Mouse (Mus musculus): ENCODE data around the gene Unc93a2.
"Not testable (repeated sequence)": the region's sequence is repeated elsewhere in the genome, so short reads cannot be mapped to it uniquely, and the experiment has no call there.

Unc93a2 gene

GRCm38 (mm10) chr17:7371879-7372278 is 13.4 kb downstream of the Unc93a2 start, which contains the start of gene Gm49630:
Gene Gm49630, minus strand, starts transcription at chr17:7371979.
- DNase-seq (ENCODE audit: low spot score): not testable (repeated sequence)

DNA sequence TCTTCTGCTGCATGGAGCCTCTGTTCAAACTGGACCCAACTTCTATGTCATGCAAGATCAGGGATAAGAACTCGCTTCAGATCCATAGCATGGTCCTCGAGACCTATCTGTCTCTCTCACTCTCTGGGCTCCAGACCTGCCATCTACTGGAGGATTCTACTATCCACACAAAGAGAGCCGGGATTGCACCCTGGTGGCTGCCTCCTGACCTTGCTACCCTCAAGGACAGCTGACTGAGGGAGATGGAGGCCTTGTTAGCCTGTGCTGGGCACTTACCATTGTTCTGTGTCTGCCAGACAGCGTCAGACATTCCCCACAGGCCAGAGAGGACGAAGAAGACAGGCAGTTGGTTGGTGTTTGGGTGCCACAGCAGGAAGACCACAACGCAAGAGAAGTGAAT is 15.9 kb downstream of the Unc93a2 start:
- DNase-seq (ENCODE audit: low spot score): not testable (repeated sequence)

GRCm38 (mm10) chr17:7366676-7367374 is 18.4 kb downstream of the Unc93a2 start:
- DNase-seq (ENCODE audit: low spot score): not testable (repeated sequence)

DNA sequence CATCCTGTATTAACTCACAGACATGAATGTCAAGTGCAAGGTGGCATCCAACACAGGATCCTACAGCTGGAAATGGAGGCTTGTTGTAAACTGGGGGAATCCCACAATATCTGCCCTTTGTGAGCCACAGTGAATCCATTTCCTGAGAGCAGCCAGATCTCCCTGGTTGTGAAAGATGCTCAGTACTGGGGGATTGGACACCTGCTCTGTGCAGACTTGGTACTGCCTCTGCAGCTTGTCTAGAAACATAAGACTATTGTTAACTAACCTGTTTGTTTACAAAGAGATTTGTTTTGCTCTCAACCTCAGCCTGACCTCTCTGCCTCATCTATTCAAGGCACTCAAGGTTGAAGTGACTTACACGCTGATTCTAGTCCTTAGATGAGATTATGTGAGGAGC is 19.0 kb downstream of the Unc93a2 start:
- DNase-seq (ENCODE audit: low spot score): not testable (repeated sequence)

DNA sequence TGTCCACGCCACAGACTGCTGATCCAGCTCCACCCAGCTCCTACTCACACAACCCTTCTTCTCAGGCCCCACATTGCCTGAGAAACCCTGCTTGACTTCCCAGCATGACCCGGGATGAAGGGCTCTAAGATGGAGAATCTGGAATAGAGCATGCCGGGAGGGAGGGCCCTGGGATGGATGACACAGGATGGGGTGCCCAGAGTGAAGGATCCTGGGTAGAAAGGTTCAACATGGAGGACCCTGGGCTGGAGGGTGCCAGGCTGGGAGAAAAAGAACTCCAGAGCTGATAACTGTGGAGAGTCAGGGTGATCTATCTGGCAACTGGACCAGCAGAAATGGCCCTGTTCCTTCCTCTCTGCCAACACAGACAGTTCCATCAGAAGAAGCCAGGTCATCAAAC is 19.6 kb downstream of the Unc93a2 start:
- not testable (repeated sequence) for DNase-seq (ENCODE audit: low spot score)

GRCm38 (mm10) chr17:7360749-7361465 is 24.4 kb downstream of the Unc93a2 start:
- DNase-seq (ENCODE audit: low spot score): not testable (repeated sequence)

DNA sequence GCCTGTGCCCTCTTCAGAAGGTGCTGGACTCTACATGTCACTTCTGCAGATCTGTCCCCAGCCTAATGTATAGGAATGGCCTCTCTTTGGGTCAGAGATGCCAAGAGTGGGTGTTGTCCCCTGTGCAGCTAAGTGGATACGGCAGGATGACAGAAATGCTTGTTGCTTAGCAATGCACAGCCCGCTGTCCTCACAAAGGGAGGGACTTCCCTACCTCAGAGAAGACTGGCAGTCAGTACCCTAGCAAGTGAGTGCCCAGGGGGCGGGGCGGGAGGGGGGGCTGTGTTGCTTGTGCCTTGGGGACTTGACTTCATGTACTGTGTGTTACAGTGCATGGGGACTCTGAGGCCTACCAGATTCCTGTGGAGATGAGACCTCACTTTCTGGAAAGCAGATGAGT is 25.5 kb downstream of the Unc93a2 start:
- not testable (repeated sequence) for DNase-seq (ENCODE audit: low spot score)

- not testable (repeated sequence) for DNase-seq (ENCODE audit: low spot score)
Observed at GRCm38 (mm10) chr17:7352596-7352995, 32.7 kb downstream of the Unc93a2 start, which contains the start of gene Ttll2. Gene Ttll2, minus strand, starts transcription at chr17:7352696.

DNA sequence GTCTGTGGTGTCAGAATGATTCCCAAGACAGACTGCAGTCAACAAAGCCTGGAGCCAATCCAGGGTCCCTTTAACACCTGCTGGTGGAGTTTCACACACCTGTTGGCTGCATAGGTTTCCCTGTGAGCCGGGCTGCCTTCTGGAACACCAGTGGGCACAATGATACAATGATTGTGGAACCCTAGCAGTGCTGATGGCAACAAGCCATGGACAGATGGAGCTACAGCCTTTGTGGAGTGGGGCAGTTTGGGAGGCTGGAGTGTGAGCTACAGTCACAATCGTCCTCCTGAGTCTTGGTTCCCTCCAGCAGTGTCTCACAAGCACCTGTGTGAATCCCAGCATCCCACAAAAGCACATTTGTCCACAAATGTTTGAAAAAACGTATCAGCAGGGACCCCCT is 36.5 kb downstream of the Unc93a2 start:
- DNase-seq (ENCODE audit: low spot score): not testable (repeated sequence)

DNA sequence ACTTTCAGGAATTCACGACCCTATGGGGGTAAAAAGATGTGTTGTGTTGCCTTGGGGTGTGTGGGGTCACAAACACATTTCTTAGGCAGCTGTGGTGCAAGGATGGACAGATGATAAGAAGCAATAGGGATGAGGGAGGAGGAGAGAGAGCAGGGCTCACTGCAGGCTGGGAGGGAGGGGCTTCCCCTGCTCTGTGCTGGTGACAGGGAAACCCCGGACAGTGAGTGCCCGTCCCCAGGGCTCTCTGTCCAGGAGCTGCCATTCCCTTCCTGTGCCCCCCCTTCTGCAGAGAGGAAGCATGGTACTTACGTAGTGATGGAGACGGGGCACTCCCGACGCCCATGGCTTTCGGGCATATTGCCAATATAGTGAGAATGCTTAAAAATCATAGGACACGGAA is 47.9 kb downstream of the Unc93a2 start:
- not testable (repeated sequence) for DNase-seq (ENCODE audit: low spot score)

- DNase-seq (ENCODE audit: low spot score): not testable (repeated sequence)
Observed at GRCm38 (mm10) chr17:7332745-7333144, 52.5 kb downstream of the Unc93a2 start.

- not testable (repeated sequence) for DNase-seq (ENCODE audit: low spot score)
Observed at GRCm38 (mm10) chr17:7326415-7326814, 58.8 kb downstream of the Unc93a2 start.

DNA sequence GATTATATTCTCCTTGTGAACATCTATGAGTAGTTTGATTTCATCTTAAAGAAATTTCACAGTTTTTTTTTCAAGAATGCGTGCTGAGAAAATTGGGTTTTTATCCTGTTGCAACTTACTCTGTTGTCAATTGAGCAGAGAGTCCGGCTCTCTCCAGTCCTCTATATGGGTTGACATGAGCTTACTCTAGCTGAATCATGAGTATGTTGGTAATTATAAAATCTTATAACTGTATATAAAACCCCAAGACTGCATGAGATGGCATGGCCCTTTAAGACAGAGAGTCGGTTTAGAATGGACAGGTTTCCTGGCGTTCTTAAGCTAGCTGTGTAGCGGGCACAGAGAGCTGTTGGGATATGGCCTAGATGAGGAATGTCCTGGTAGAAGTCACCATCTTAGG is 60.9 kb downstream of the Unc93a2 start, which contains the start of gene Tcp10a:
Gene Tcp10a, plus strand, starts transcription at position 301 of the 400 bp plus-strand sequence.
- DNase-seq (ENCODE audit: low spot score): not testable (repeated sequence)

GRCm38 (mm10) chr17:7319789-7320188 is 65.5 kb downstream of the Unc93a2 start:
- not testable (repeated sequence) for DNase-seq (ENCODE audit: low spot score)

DNA sequence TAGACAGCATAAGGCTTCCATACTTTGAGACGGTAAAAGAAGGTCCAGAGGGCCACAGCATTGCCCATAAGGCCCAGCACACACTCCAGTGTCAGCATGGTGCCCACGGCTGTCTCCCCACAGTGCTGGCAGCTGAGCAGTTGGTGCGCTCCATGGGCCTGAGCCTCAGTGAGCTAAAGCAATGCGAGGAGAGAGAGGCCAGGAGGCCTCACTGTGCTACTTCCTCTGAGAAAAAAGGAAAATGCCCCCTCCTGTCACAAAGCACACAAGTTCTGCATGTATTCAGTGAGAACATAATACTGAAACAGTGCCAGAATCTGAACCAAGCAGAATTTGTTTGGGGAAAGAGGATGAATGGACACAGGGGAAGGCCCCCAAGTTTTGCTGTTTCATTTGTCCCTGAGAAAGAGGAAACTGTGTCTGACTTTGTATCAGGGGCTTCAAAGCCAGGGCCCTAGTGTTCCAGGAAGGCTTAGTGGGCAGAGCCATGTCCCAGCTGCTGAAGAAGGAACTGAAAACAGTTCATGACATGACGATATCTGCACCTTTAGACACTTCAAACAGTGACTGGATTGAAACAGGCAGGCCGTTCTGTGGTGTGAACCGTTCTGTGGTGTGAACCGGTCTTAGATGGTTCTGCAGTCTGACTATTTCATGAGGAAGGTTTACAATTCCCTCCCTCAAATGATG is 69.4 kb downstream of the Unc93a2 start:
- DNase-seq (ENCODE audit: low spot score): not testable (repeated sequence)

Data from lung, postnatal 25 days (tissue).